Mouse (Mus musculus) megakaryocyte-erythroid progenitor cell, adult 5 weeks (primary cell): ENCODE results near the gene Cfap52. TPM values are rescaled to one million over a fixed set of nuclear protein-coding genes. Genes with fewer than 3 reads are reported as not detected.

Experiments
- polyA plus RNA-seq: library from polyadenylated mRNA; stranded (reverse); fragments of >175 nt; gene quantifications from 2 replicates; pipeline ENCODE4 v1.2.3, GENCODE M21; 2012

Cfap52 gene
- not detected in 2 replicates for polyA plus RNA-seq

DNA sequence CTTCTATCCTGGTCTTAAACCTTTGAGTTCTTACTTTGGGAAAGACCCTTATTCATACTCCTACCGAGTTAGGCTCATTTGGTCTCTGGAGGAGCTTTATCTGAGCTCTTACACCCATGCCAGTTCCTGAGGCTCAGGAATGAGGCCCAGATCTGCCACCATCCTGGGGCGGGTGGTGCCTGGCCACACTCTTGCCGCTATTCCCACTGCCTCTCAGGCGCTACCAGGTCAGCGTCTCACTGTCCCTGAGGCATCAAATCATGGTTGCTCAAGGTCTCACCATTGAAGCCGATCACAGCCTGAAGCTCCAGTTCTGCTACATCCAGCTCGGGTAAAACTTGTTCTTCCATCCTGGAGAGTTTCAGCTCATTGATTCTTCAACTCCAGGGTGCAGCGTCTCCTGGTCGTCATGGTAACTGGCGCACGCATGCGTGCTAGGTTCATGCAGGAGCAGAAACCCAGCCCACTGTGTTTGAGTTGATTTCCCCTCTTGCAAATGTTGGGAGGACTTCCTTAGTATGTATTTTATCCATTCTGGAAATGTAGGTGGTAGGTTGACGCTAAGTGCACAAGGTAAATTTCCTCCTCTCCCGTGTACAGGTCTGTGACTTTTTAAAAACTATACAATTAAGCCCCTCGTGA, at the start of gene Cfap52:
Gene Cfap52, minus strand, starts transcription at position 410 of the 642 bp plus-strand sequence.

DNA sequence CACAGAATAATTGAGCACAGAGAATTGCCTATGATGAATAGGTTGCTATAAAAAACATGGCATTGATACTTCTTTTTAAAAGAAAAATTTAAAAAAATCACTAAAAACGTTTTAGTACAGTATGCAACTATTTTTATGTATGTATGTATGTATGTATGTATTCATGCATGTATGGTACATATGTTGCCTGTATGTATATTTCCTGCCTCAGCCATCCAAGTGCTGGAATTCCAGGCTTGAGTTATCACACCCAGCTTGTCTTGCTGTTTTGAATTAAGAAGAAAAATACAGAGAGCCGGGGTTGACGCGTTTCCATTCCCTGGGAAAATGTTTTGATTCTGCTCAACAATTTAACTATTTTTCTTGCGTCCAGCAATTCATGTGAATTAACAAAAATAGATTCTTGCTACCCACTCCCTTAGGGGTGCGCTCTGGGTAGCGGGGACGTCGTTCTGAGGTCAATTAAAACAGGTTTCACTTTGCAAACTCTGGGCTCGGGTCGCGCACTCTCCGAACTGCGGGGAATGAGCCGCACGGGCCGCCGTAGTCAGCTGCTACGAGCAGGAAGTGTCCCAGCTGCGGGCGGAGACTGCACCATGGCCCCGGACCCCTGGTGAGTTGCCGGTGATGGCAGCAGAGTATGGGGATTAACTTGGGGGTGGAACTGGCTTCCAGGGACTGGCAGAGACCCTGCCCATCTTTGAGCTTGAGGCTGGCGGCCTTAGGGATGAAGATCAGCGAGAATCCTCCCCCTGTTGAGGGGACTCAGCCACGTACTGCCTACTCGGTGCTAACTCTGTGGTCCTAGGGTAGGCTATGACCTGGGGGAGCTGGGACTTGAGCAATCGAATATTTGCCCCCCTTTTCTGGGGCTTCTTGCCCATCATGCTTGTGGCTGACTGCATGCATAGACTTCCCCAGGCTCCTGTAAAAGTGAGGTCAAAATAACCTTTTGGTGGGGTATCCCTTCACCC, 741 bp upstream of the Cfap52 start, which contains the start of gene Stx8:
Gene Stx8, plus strand, starts transcription at position 289 of the 974 bp plus-strand sequence.

DNA sequence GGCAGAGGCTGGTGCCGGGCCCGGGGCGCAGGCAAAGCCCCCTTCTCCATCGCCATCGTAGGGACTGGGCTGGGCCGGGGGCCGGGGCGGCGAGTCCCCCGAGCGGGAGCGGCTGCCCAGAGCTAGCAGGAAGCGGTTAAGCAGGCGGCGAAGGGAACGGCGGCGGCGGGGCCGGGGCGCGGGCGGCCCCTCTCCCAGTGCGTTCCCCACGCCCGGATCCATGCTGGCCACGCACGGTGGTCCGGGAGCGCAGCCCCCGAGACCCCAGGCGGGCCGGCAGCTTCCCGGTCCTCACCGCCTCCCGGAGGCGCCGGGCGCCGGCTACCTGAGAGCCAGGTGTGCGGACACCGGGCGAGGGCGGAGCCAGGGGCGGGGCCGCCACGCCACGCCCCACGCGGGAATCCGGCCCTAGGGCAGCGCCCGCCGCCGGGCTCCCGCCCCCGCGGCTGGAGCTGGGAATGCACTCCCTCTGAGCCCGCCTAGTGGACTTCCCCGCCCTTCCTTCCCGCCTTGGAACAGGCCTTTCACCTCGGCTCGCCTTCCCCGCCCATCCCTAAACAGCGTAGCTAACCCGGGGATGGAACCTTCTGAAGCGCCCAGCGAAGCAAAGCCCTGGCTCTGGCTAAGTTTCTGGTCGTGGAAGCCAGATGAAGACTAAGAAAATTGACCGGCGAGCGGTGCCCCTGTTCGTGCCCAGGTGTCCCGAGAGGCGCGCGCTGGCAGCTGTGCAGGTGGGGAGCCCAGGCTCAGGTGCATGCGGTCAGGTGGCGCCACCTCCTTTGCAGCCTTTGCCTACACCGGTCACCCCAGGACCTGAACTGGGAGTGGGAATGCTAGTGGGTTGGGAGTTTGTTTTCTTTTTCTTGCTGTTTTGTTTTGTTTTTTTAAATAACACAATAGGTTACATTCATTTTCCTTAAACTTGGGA, 43.4 kb downstream of the Cfap52 start, which contains the start of gene Usp43:
Gene Usp43, minus strand, starts transcription at position 327 of the 928 bp plus-strand sequence.

Other genes starting within 250 kb of the Cfap52 start
- not detected in 2 replicates for gene Glp2r, start 194.5 kb downstream of the Cfap52 start, polyA plus RNA-seq
- gene Gsg1l2, start 191.0 kb downstream of the Cfap52 start, polyA plus RNA-seq, result not detected in 2 replicates
- not detected in 2 replicates for gene Dhrs7c, start 167.5 kb downstream of the Cfap52 start, polyA plus RNA-seq
- not detected in 2 replicates for gene Usp43, start 43.5 kb downstream of the Cfap52 start, polyA plus RNA-seq
- 1.8 and 2.9 TPM in 2 replicates for gene Stx8, start 542 bp upstream of the Cfap52 start, polyA plus RNA-seq